Mouse (Mus musculus) cerebellum, adult 9-11 months (tissue): ENCODE results near the gene Tas1r1.

Experiments used
- DNase-seq: peaks from one replicate; pipeline ENCODE4 v3.0.0; 2022

Gene Tas1r1

DNA sequence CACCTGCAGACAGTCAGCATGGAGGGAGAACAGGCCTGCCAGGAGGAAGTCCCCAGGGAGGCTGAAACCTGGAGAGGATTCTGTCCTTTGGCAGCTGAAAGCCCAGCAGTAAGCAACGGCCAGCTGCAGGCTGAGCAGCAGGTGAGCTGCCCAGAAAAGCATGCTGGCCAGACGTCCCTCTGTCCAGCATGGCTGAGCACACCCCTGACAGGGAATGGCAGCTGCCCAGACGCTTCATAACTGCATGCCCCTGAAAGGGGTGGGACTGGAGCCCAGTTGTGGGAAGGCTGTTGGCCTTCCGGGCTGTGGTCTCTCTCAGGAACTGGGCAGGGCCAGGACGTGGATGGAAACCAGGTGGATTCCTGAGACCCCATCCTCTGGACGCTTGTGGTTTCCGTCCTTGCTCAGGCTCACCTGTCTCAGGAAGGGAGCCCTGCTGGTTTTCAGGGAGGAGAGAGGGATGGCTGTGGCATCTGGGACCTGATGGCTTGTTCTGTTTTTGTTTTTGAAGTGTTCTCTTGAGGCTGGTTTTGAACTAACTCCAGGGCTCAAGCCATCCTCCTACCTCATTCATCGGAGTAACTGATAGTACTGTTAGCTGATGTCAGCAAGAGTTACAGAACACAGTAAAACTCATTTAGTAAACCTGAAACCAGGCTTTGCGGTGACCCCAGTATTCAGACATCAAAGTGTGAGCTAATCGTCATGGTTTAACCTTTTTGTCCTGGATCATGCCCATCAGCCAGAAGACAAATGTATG lies at the start of gene Tas1r1:
Gene Tas1r1 (minus strand): TSS at position 344 of the 760 bp plus-strand sequence.
- peak; percentile 35 for DNase-seq

DNA sequence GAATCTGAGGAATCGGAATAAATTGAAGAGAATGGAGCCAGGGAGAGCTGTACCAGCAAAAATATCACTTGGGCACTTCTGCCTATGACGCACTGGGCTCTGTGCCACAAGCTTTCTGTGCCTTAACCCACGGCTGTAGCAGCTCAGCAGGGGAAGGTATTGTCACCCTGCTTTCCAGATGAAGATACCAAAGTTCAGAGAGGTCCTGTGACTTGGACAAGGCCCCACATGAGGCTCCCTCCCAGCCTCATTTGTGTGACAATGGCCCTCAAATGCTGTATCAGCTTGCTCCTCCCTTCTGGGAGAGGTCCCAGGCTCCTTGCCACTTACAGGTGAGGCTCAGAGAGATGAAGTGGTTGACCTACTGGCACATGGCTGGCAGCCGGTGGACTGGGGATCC lies 49.8 kb upstream of the Tas1r1 start:
- DNase-seq, result no peak

GRCm38 (mm10) chr4:152087211-152088081 lies 49.1 kb upstream of the Tas1r1 start:
- DNase-seq, result no peak

GRCm38 (mm10) chr4:152086505-152087210 lies 48.3 kb upstream of the Tas1r1 start:
- no peak for DNase-seq

GRCm38 (mm10) chr4:152084616-152085015 lies 46.2 kb upstream of the Tas1r1 start:
- no peak for DNase-seq

DNA sequence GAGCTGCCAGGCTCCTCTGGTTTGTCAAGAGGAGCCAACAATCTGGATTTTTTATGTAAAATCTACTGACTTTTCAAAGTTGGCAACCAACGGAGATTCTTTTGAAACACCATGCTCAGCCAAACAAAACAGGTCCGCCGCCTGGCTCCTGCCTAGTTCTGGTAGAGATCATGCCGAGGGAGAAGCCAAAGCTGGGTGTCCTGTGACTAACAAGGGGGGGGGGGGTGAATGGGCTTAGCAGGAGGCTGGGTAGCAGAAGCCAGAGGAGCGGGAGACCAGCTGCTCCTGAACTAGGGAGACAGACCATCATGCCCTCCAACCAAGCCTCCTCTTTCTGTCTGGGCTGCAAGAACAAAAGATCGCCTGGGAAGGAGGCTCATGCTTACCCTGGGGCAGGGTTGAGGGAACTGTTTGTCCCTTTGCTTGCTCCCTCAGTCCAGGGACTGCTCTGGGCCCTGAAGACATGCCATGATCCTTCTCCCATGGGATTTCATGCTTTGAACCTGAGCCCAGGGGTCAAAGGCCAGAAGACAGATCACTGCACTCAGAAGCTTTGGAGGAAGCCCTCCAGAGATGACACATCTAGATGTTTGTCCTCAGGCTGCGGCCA lies 45.3 kb upstream of the Tas1r1 start:
- DNase-seq, result no peak

GRCm38 (mm10) chr4:152079931-152080330 lies 41.6 kb upstream of the Tas1r1 start:
- no peak for DNase-seq

DNA sequence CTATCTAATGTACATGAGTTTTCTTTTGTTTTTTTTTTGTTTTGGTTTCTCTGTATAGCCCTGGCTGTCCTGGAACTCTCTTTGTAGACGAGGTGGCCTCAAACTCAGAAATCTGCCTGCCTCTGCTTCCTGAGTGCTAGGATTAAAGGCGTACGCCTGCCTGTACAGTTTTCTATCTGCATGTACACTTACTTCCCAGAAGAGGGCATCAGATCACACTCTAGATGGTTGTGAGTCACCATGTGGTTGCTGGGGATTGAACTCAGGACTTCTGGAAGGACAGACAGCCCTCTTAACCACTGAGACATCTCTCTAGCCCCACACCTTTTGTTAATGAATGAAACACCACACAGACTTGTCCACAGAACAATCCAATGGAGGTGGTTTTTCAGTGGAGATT lies 40.9 kb upstream of the Tas1r1 start:
- no peak for DNase-seq

DNA sequence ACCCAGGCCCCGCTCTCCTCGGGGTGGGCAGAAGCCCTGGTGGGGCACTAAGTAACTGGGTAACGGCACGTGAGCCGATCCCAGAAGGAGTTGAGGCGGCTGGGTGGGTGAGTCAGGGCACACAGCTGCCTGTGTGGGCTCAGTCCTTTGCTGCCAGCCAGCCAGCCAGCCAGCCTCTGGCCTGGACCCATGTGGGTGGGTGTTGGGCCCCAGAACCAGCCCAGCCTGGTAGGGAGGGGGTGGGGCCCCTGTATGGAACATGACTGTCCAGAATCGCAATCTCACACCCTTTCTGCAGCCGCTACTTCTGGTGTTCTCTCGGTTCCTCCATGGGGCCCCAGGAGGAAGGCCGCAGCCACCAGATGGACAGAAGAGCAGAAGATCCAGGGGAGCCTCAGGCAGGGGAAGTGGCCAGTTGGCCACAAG lies 39.8 kb upstream of the Tas1r1 start:
- no peak for DNase-seq

GRCm38 (mm10) chr4:152077191-152077590 lies 38.8 kb upstream of the Tas1r1 start:
- no peak for DNase-seq

GRCm38 (mm10) chr4:152074548-152074947 lies 36.2 kb upstream of the Tas1r1 start:
- no peak for DNase-seq

- no peak for DNase-seq
These were observed 35.3 kb upstream of the Tas1r1 start for GRCm38 (mm10) chr4:152073715-152074114.

DNA sequence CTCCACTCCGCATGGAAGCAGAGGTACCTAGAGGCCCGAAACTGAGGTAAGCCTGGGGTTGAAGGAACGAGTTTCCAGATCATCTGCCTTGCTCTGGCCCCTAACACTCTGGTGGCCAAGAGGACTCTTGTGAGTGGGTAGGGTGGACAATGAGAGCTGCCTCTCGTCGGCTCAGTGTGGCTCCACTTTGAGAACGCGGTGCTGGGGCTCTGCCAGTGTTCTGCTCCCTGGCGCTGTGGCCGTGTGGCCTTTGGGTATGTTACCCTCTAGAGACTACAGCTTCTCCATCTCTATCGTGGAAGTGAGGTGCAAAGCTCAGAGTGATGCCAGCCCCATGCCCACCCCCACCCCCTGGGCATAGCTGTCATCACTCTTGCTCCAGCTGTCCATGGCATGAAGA lies 34.3 kb upstream of the Tas1r1 start:
- no peak for DNase-seq

GRCm38 (mm10) chr4:152072121-152072601 lies 33.8 kb upstream of the Tas1r1 start, which contains the start of gene Plekhg5:
Plekhg5 (plus strand) TSS chr4:152072498.
- no peak for DNase-seq

DNA sequence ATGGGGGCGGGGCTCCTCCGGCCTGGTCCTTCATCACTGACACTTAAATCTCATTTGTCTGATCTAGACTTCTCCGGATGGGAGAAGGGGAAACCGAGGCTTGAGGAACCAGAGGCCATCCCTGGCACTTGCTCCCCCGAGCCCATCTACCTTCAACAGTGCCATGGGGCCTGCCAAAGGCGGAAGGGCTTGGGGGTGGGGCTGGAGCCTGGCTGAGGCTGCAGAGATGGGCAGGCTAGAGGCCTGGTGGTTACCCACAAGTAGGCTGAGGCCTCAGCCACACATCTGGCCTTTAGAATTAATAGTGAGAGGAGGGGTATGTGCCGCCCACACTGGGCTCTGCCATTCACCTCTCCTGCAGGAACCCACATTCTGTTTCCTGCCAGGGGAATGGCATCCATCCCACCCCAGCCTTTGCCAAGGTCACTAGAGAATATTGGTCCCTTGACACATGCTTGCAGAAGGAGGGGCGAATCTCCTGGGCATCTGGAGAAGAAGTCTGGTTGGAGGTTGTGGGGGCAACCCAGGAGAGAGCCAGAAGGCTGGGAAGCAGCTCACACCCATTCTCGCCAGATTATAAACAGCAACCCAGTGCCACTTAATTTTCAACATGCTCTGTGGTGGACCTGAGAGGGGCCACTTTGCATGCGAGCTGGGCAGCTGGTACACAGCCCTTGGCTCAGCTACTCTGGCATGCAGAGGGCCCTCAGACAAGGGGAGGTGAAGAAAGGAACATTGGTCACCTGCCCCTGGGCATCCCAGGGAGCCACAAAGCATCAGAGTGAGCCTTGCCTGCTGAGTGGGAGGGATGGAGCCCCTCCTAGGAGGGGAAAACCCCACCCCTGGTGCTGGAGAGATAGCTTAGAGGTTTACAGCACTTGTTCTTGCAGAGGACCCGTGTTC lies 32.4 kb upstream of the Tas1r1 start:
- no peak for DNase-seq

GRCm38 (mm10) chr4:152069245-152069644 lies 30.9 kb upstream of the Tas1r1 start:
- DNase-seq, result no peak

DNA sequence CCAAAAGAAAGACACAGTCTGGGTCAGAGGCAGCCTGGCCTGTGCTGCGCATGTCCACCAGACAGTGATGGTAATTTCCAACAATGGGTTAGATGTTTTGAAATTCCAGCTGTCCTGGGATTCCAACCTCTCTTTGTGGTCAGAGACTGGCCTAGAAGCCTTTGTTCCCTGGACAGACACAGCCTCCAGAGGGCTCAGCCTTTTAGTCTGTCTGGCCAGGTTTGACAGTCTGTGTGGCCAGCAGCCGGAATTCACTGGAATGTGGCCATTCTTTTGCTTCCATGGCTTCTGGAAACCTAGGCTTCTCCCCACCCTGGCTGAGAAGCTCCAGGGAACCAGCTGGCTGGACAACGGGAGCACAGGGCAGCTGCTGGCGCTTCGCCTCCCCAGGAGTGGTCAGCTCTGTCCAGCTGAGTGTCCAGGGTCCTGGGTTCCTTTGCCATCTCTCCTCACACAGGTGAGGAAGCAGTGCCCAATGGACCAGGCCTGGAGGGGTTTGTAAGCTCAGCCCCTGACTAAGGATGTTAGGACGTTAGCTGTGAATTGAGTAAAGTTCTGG lies 29.9 kb upstream of the Tas1r1 start:
- DNase-seq, result no peak

DNA sequence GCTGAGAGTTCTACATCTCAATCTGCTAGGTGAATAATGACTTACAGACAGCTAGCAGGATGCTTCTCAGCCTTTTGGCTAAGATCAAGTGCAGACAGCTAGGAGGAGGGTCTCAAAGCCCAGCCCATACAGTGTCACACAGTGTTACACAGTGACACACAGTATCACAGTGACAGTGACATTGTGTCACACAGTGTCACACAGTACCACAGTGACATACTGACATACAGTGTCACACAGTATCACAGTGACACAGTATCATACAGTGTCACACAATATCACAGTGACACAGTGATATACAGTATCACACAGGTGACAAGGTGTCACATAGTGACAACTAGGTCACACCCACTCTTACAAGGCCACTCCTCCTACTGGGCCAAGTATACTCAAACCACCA lies 28.9 kb upstream of the Tas1r1 start:
- no peak for DNase-seq

GRCm38 (mm10) chr4:152062390-152063110 lies 24.2 kb upstream of the Tas1r1 start:
- no peak for DNase-seq

GRCm38 (mm10) chr4:152044609-152045008 lies 6.2 kb upstream of the Tas1r1 start:
- no peak for DNase-seq

DNA sequence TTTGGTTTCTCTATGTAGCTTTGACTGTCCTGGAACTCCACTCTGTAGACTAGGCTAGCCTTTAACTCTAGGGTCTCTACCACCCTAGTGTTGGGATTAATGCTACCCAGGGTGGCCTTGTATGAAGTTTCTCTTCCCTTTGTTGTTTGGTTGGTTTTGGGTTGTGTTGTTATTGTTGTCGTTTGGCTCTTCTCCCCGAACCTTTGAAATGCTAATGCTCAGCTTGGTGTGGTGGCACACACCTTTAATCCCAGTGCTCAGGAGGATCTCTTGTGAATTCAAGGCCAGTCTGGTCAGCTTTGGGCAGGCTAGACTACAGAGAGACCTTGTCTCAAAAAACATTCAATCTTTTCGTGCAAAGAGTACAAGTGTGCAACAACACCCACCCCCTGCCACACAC lies 4.8 kb upstream of the Tas1r1 start:
- no peak for DNase-seq
